Mouse (Mus musculus): ENCODE results near the gene Osm. TPM values are rescaled to one million over a fixed set of nuclear protein-coding genes. Genes with fewer than 3 reads are reported as not detected.

Osm gene
- total and polyA plus RNA-seq, 2 experiments from 2014 or later = 0.05 to 0.13 TPM

- peak; percentile 99 for TF ChIP-seq CTCF (IDR thresholded peaks at IDR 0.05; ENCODE audit: low read depth)
- peaks cover 6% of the 10 kb centered on the region for H3K4me1 ChIP-seq (ENCODE audit: insufficient read depth)
- H3K4me2 ChIP-seq (ENCODE audit: low read depth) = peak overlapping the region; percentile 46
- no peaks in the 10 kb centered on the region for H3K36me3 ChIP-seq (ENCODE audit: insufficient read depth)
- H3K4me3 ChIP-seq (ENCODE audit: low read depth, low read length) = 0 out of 2 replicates have a peak overlapping the region, but pooled peaks have one; percentile 12
- H3K9me3 ChIP-seq (ENCODE audit: low read length) = no peaks in the 10 kb centered on the region
- no peak overlapping the region for H3K9ac ChIP-seq
- H3K27me3 ChIP-seq (ENCODE audit: insufficient read depth, low read length) = no peaks in the 10 kb centered on the region
- 2% methylated on average over 7 of the region's 7 CpGs for WGBS
- DNase-seq = peak; percentile 94
- peak; percentile 81 for ATAC-seq
- H3K27ac ChIP-seq (ENCODE audit: low read depth, low read length) = no peak overlapping the region
These were observed 22.4 kb downstream of the Osm start for GRCm38 (mm10) chr11:4258657-4259082.

- Histone ChIP-seq H3K36me3 (ENCODE audit: insufficient read depth) (no peaks in the 10 kb centered on the region), H3K9ac (no peak overlapping the region), H3K4me1 (ENCODE audit: insufficient read depth) (peaks cover 6% of the 10 kb centered on the region), H3K27ac (ENCODE audit: low read depth, low read length) (no peak overlapping the region), H3K4me3 (ENCODE audit: low read depth, low read length) (no peak overlapping the region), H3K27me3 (ENCODE audit: insufficient read depth, low read length) (peaks cover 6% of the 10 kb centered on the region), H3K9me3 (ENCODE audit: low read length) (no peaks in the 10 kb centered on the region), H3K4me2 (ENCODE audit: low read depth) (peak overlapping the region; percentile 23; the same call in 1 of the 2 replicates)
- 23% methylated on average over 14 of the region's 14 CpGs for WGBS
- DNase-seq = peak; percentile 56
- no peak for TF ChIP-seq CTCF (IDR thresholded peaks at IDR 0.05; ENCODE audit: low read depth)
- ATAC-seq = peak; percentile 25; the same call in 1 of the 2 replicates
These were observed 24.4 kb downstream of the Osm start for GRCm38 (mm10) chr11:4260463-4261187.

GRCm38 (mm10) chr11:4261188-4261494 lies 24.9 kb downstream of the Osm start:
- H3K4me1 ChIP-seq (ENCODE audit: insufficient read depth) = peaks cover 6% of the 10 kb centered on the region
- no peak overlapping the region for H3K4me3 ChIP-seq (ENCODE audit: low read depth, low read length)
- peak; percentile 58 for TF ChIP-seq CTCF (IDR thresholded peaks at IDR 0.05; ENCODE audit: low read depth)
- no peak overlapping the region for H3K27ac ChIP-seq (ENCODE audit: low read depth, low read length)
- no peaks in the 10 kb centered on the region for H3K9me3 ChIP-seq (ENCODE audit: low read length)
- H3K9ac ChIP-seq = no peak overlapping the region
- 46% methylated on average over 7 of the region's 7 CpGs for WGBS
- peak; percentile 40; the same call in 1 of the 2 replicates for ATAC-seq
- no peak overlapping the region for H3K4me2 ChIP-seq (ENCODE audit: low read depth)
- H3K27me3 ChIP-seq (ENCODE audit: insufficient read depth, low read length) = peaks cover 11% of the 10 kb centered on the region
- no peaks in the 10 kb centered on the region for H3K36me3 ChIP-seq (ENCODE audit: insufficient read depth)
- DNase-seq = peak; percentile 52

GRCm38 (mm10) chr11:4261969-4262368 lies 25.7 kb downstream of the Osm start:
- Histone ChIP-seq H3K9ac (no peak overlapping the region), H3K36me3 (ENCODE audit: insufficient read depth) (no peaks in the 10 kb centered on the region), H3K27ac (ENCODE audit: low read depth, low read length) (no peak overlapping the region), H3K4me3 (ENCODE audit: low read depth, low read length) (no peak overlapping the region), H3K9me3 (ENCODE audit: low read length) (no peaks in the 10 kb centered on the region), H3K4me2 (ENCODE audit: low read depth) (no peak overlapping the region), H3K4me1 (ENCODE audit: insufficient read depth) (peaks cover 6% of the 10 kb centered on the region), H3K27me3 (ENCODE audit: insufficient read depth, low read length) (peaks cover 16% of the 10 kb centered on the region)
- peak; percentile 62 for TF ChIP-seq CTCF (IDR thresholded peaks at IDR 0.05; ENCODE audit: low read depth)
- peak; percentile 60 for ATAC-seq
- 19% methylated on average over 5 of the region's 5 CpGs for WGBS
- peak; percentile 78 for DNase-seq

- Histone ChIP-seq H3K36me3 (ENCODE audit: insufficient read depth) (no peaks in the 10 kb centered on the region), H3K4me2 (ENCODE audit: low read depth) (no peak overlapping the region), H3K27ac (ENCODE audit: low read depth, low read length) (no peak overlapping the region), H3K9ac (no peak overlapping the region), H3K27me3 (ENCODE audit: insufficient read depth, low read length) (peaks cover 21% of the 10 kb centered on the region), H3K9me3 (ENCODE audit: low read length) (no peaks in the 10 kb centered on the region), H3K4me3 (ENCODE audit: low read depth, low read length) (no peak overlapping the region), H3K4me1 (ENCODE audit: insufficient read depth) (peaks cover 6% of the 10 kb centered on the region)
- no peak for ATAC-seq
- 17% methylated on average over 7 of the region's 7 CpGs for WGBS
- no peak for DNase-seq
- TF ChIP-seq CTCF (IDR thresholded peaks at IDR 0.05; ENCODE audit: low read depth) = no peak
These were observed 26.6 kb downstream of the Osm start for GRCm38 (mm10) chr11:4262847-4263246.

GRCm38 (mm10) chr11:4263296-4263695 lies 27.1 kb downstream of the Osm start:
- Histone ChIP-seq H3K4me3 (ENCODE audit: low read depth, low read length) (no peak overlapping the region), H3K9ac (no peak overlapping the region), H3K36me3 (ENCODE audit: insufficient read depth) (no peaks in the 10 kb centered on the region), H3K27ac (ENCODE audit: low read depth, low read length) (no peak overlapping the region), H3K27me3 (ENCODE audit: insufficient read depth, low read length) (peaks cover 21% of the 10 kb centered on the region), H3K4me2 (ENCODE audit: low read depth) (no peak overlapping the region), H3K9me3 (ENCODE audit: low read length) (no peaks in the 10 kb centered on the region), H3K4me1 (ENCODE audit: insufficient read depth) (peaks cover 6% of the 10 kb centered on the region)
- ATAC-seq = no peak
- DNase-seq = no peak
- WGBS = 32% methylated on average over 1 of the region's 1 CpGs
- TF ChIP-seq CTCF (IDR thresholded peaks at IDR 0.05; ENCODE audit: low read depth) = no peak

GRCm38 (mm10) chr11:4264066-4264465 lies 27.8 kb downstream of the Osm start:
- H3K36me3 ChIP-seq (ENCODE audit: insufficient read depth) = no peaks in the 10 kb centered on the region
- H3K4me3 ChIP-seq (ENCODE audit: low read depth, low read length) = no peak overlapping the region
- H3K9ac ChIP-seq = no peak overlapping the region
- no peak overlapping the region for H3K4me2 ChIP-seq (ENCODE audit: low read depth)
- no peaks in the 10 kb centered on the region for H3K9me3 ChIP-seq (ENCODE audit: low read length)
- peaks cover 22% of the 10 kb centered on the region for H3K27me3 ChIP-seq (ENCODE audit: insufficient read depth, low read length)
- WGBS = 76% methylated on average over 7 of the region's 7 CpGs
- no peak for ATAC-seq
- peaks cover 6% of the 10 kb centered on the region for H3K4me1 ChIP-seq (ENCODE audit: insufficient read depth)
- no peak overlapping the region for H3K27ac ChIP-seq (ENCODE audit: low read depth, low read length)
- DNase-seq = no peak
- TF ChIP-seq CTCF (IDR thresholded peaks at IDR 0.05; ENCODE audit: low read depth) = no peak
